Mouse (Mus musculus) heart, postnatal 36 days (tissue): Measurements from ENCODE around the gene Synpo2l. TPM values are rescaled to one million over a fixed set of nuclear protein-coding genes. Genes with fewer than 3 reads are reported as not detected.

Experiments
- DNase-seq, 2 experiments: peaks; one replicate each; pipeline ENCODE4 v3.0.0; 2021 to 2022
- intact Hi-C: fragments of 180-260 bp; cut with DNase I; formaldehyde crosslinking; loops from one replicate; pipeline ENCODE4 v1.15.1; 2025
- total RNA-seq, 2 experiments: library from RNA; stranded (reverse); gene quantifications; 2 replicates each; pipeline ENCODE4 v1.2.3; 2021

Synpo2l gene
- total RNA-seq, 2 experiments from 2014 or later: 111 to 118 TPM

GRCm38 (mm10) chr14:20686576-20686975, 18.4 kb upstream of the Synpo2l start:
- no peak for DNase-seq
- intact Hi-C loops: no loop called here

GRCm38 (mm10) chr14:20682498-20682897, 14.3 kb upstream of the Synpo2l start:
- intact Hi-C loops: no loop called here
- no peak for DNase-seq

- intact Hi-C loops: no loop called here
These were observed 13.6 kb upstream of the Synpo2l start for GRCm38 (mm10) chr14:20681742-20682141.

GRCm38 (mm10) chr14:20677906-20678305, 9.8 kb upstream of the Synpo2l start:
- intact Hi-C loops: loop anchor here (10.0 kb wide), 1 partner anchor 203 kb away; no protein-coding TSS in a partner anchor
- no peak for DNase-seq

More at GRCm38 (mm10) chr14:20681742-20682141, 13.6 kb upstream of the Synpo2l start:
- DNase-seq: no peak

- peak; percentile 98 to 99 for DNase-seq
- intact Hi-C loops: loop anchor here (2.0 to 10.0 kb wide), 2 partner anchors 19 to 199 kb away; no protein-coding TSS in a partner anchor
These were observed 6.1 kb upstream of the Synpo2l start, which contains the start of gene Sec24c for GRCm38 (mm10) chr14:20674064-20674833. Gene Sec24c, plus strand, starts transcription at chr14:20674308.

GRCm38 (mm10) chr14:20673735-20674063, 5.5 kb upstream of the Synpo2l start:
- intact Hi-C loops: loop anchor here (2.0 to 10.0 kb wide), 2 partner anchors 19 to 199 kb away; no protein-coding TSS in a partner anchor
- DNase-seq: peak; percentile 53 to 64

DNA sequence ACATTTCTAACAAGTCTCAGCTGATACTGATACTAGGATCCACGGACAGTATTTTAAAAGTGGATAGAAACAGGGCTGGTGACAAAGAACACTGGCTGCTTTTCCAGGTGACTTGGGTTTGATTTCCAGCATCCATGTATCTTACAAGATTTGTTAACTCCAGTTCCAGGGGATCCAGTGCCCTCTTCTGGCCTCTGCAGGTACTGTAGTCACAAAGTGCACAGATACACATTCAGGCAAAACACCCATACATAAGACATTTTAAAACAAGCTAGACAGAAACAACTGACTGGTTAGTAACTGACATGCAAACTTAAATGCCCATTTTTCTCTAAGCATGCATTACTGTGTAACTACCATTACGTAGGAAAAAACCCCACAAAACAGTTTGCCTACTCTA, 4.8 kb upstream of the Synpo2l start:
- no peak for DNase-seq
- intact Hi-C loops: loop anchor here (10.0 kb wide), 1 partner anchor 198 kb away; no protein-coding TSS in a partner anchor

GRCm38 (mm10) chr14:20667469-20667868, 685 bp downstream of the Synpo2l start:
- no peak for DNase-seq
- intact Hi-C loops: no loop called here

GRCm38 (mm10) chr14:20664436-20664835, 3.7 kb downstream of the Synpo2l start:
- no peak for DNase-seq
- intact Hi-C loops: loop anchor here (5.0 kb wide), 1 partner anchor 272 kb away; the partner anchor contains the start of gene Mrps16

DNA sequence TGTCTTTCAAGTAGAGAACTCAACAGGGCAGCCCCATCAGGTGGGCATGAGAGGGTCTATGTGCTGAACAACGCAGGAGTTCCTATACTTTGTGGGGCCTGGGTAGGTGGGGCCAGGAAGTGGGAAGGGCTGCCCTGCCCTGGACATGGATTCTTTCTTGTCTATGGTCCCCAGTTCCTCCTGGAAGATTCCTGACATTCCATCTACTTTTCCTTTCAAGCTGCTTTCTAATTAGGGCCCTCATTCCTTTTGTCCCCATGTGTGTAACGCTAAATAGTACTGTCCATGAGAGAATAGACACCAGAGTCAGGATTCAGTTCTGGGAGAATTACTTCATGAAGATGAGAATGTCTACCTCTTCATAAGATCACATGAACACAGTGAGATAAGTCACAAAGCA, 4.6 kb downstream of the Synpo2l start:
- DNase-seq: no peak
- intact Hi-C loops: loop anchor here (5.0 kb wide), 1 partner anchor 271 kb away; the partner anchor contains the start of gene Mrps16

DNA sequence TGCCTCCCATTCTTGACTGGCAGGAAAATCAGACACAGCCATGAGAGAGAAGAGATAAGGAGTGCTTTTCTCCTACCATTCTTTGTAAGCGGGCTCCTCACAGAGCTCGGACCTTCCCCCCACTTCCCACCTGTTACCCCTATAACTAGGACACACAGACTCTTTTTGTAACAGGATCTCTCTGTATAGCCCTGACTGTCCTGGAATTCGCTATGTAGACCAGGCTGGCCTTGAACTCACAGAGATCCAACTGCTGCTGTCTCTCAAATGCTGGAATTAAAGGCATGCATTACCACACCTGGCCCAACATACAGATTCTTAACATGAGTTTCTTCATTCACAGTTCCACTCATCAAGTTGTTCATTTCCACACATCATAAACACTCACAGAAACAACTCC, 5.4 kb downstream of the Synpo2l start:
- intact Hi-C loops: loop anchor here (5.0 kb wide), 1 partner anchor 270 kb away; the partner anchor contains the start of gene Mrps16
- no peak for DNase-seq

DNA sequence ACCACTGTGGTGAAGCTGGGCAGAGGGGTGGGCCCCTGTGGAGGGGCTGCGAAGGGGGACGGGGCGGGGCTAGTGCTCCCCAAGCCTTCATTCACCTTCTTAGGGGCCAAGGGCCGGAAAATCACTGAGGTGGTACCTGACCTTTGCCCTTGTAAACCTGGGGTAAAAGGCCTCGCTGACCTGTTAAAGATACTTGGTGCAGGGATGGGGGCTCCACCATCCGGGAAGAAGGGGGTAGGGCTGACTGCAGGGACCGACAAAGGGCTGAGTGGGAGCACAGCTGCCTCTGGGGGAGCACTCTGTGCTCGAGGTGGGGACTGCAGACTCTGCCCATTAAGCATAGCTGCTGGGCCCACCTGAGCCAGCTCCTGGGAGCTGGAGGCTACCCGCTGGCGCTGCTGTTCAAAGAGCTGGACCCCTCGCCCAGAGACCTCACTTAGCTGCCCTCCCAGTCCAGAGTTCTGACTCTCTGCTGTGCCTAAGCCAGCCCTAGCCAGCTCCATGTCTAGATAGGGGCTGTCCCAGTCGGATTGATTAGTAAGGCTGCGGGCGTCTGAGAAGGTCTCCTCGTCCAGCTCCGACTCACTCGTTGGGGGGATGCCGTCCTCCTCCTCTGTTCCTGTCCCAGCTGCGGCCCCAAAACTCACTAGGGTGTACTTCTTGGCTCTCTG, 6.4 kb downstream of the Synpo2l start:
- no peak for DNase-seq
- intact Hi-C loops: loop anchor here (2.0 to 5.0 kb wide), 2 partner anchors 21 to 269 kb away; partner anchors contain the start of genes Mrps16 and Usp54

DNA sequence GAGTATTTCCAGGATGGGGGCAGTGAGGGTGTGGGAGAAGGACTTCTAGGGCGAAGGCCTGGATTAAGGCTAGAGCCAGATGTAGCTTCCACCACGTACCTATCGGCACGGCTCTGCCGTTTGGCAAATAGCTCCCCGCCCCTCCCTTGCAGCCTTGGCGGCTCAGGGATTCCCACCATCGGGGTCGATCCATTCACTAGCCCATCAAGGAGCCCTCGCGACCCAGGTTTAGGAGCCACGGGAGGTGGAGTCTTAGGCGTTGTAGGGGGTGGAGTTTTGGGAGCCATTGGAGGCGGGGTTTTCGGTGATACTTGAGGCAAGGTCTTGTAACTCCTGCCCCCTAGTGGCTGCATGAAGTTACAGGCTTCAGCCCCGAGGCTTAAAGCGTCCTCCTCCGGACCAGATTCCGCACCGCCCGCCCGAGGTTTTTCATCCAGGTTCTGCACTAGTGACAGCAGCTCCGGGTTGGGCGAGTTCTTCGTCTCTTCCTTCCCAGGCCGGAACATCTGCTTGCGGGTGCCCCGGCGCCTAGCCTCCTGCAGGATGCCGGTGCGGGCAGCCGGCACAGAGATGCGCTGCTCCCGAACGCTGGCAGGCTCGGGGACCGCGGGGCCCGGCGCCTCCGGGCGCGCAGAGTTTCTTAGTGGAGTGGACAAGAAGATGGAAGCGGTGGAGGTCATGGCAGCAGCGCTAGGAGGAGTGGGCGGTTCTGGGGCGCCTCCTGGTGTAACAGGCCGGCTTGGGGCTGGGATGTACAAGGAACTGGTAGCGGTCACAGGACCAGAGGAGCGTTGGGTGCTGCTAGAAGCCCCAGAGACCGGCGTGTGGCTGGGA, 7.1 kb downstream of the Synpo2l start:
- intact Hi-C loops: loop anchor here (2.0 to 5.0 kb wide), 2 partner anchors 20 to 269 kb away; partner anchors contain the start of genes Mrps16 and Usp54
- peak; percentile 89 to 93 for DNase-seq

DNA sequence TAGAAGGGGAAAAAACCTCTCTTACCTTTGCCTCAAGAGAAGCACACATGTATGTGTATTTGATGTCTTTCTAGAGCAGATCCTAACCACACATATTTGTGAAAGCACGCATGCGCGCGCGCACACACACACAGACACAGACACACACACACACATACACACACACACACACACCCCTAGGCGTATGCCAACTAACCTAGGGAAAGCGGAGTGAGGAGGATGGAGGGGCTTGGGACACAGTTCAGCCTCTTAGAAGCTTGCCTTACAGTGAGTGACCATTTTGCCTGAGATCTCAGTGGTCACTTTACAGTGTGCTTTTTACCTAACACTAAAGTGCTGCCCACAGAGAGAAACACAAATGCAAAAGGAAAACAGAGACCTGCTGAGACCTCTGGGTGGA, 8.5 kb downstream of the Synpo2l start:
- intact Hi-C loops: loop anchor here (2.0 to 5.0 kb wide), 2 partner anchors 19 to 267 kb away; partner anchors contain the start of genes Mrps16 and Usp54
- no peak for DNase-seq

GRCm38 (mm10) chr14:20658902-20659301, 9.3 kb downstream of the Synpo2l start:
- DNase-seq: no peak
- intact Hi-C loops: loop anchor here (1.0 kb wide), 1 partner anchor 83 kb away; no protein-coding TSS in a partner anchor

DNA sequence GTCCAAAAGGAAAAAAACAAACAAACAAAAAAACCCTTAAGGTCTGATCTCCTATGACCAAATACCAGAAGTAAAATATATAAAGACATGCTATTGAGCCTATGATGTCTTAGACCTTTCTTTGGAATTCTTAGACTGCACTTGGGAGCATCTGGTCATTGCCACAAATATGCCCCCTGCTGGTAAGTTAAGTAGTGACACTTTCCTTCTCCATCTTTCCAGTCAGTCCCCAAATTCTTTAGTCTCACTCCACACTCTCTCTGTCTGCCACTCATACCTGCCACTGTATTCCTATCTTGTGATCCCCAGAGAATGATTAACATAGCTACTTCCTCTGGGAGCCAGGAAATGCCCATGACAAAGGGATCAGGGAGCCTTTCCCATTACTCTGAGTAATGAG, 9.8 kb downstream of the Synpo2l start:
- intact Hi-C loops: loop anchor here (1.0 kb wide), 1 partner anchor 82 kb away; no protein-coding TSS in a partner anchor
- DNase-seq: no peak

DNA sequence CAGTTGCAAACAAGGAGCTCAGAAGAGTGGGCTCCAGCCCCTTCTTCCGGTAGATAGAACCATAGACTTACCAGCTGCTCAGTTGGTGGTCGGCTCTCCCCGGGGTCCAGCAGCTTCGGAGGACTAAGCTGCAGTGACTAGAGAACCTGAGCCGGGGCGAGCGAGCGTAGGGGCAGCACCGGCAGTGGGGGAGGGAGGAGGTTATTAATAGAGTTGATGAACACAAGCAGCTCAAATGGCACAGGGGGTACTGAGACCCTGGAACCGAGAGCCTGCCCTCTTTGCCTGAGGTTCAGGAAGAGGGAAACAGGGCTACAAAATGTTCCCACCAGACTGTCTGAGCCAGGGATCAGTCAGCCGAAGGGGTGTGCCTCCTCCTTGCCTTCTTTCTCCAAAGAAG, 11.8 kb downstream of the Synpo2l start, which contains the start of gene Myoz1:
Gene Myoz1 (minus strand): TSS at position 180 of the 400 bp plus-strand sequence.
- intact Hi-C loops: no loop called here
- DNase-seq: no peak

DNA sequence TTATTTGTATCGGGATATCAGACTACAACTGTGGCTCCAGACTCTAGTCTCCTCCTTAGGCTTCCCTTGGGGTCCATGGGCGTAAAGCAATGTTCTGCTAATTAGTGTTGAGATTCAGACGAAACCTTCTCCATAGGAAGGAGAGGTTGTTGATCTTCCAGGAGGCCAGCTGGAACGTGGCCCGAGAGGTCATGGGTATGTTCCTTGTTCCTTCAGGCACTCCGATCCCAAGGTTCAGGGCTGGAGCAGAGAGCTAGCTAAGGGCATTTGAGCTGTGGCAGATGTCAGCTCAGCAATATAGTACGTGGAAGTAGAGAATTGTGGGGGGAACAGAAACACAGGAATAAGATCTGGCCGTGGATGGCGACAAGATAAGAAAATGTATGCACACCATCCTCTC, 12.4 kb downstream of the Synpo2l start:
- intact Hi-C loops: no loop called here
- no peak for DNase-seq

- no peak for DNase-seq
- intact Hi-C loops: no loop called here
These were observed 13.3 kb downstream of the Synpo2l start for GRCm38 (mm10) chr14:20654690-20655421.
